8 mouse cellular contexts compared by ENCODE assay signal in genomic region chr4:155943534-155944249, GRCm38 (mm10). TPM values are rescaled to one million over a fixed set of nuclear protein-coding genes. Genes with fewer than 3 reads are reported as not detected.
A peak's percentile ranks its signal among the peaks of the same experiment; 100 is the strongest.
DNase-seq lines count a peak whose midpoint lies in the region; ATAC-seq and TF ChIP-seq lines count a peak whose summit lies in the region.

Gene Ube2j2, plus strand, starts transcription at chr4:155943831.

- ATAC-seq in kidney, embryonic 14.5 days (ENCODE audit: low FRiP score, low TSS enrichment) = peak; percentile 99
- ATAC-seq in limb, embryonic 15.5 days (ENCODE audit: insufficient number of reproducible peaks, low FRiP score, low TSS enrichment, low read depth) = peak; percentile 93

- peaks cover 24% of the 10 kb centered on the region; the same call in 1 of the 2 replicates for H3K36me3 ChIP-seq in kidney, embryonic 14.5 days (ENCODE audit: control insufficient read depth, insufficient read depth, low read length)
- peaks cover 20% of the 10 kb centered on the region for H3K36me3 ChIP-seq in limb, embryonic 15.5 days

- no peaks in the 10 kb centered on the region for H3K9me3 ChIP-seq in kidney, embryonic 14.5 days (ENCODE audit: control insufficient read depth, low read length)
- no peaks in the 10 kb centered on the region for H3K9me3 ChIP-seq in limb, embryonic 15.5 days

- TF ChIP-seq POLR2A in bone marrow macrophage, adult 2 months (IDR thresholded peaks at IDR 0.05; ENCODE audit: borderline replicate concordance, low read depth, low read length) = no peak
- peak; percentile 92 for TF ChIP-seq POLR2A in embryonic fibroblast, embryonic 13.5 days (IDR thresholded peaks at IDR 0.05; ENCODE audit: low read depth, low read length)

- peak; percentile 96 for DNase-seq in A20 (ENCODE audit: low read depth, low spot score)
- peak; percentile 96 to 98 for DNase-seq in heart, adult 9 months (ENCODE audit: low spot score in 2 of 2)
- peak; percentile 84 to 91 for DNase-seq in monocyte, adult 2 months (ENCODE audit: low read depth in 1 of 2, low spot score in 2 of 2)
- DNase-seq in spleen, postnatal 36 days (ENCODE audit: low spot score in 2 of 2) = peak; percentile 90 to 91

- H3K4me2 ChIP-seq in kidney, embryonic 14.5 days (replicated peaks; ENCODE audit: low read depth, low read length) = peak within 1 kb of the TSS; percentile 87
- peak within 1 kb of the TSS; percentile 90 for H3K4me2 ChIP-seq in limb, embryonic 15.5 days

- no peak for TF ChIP-seq CTCF in bone marrow macrophage, adult 2 months (IDR thresholded peaks at IDR 0.05; ENCODE audit: low read depth, low read length)
- TF ChIP-seq CTCF in embryonic fibroblast, embryonic 13.5 days (IDR thresholded peaks at IDR 0.05; ENCODE audit: borderline replicate concordance, insufficient read depth, low read length) = no peak

- H3K9ac ChIP-seq in kidney, embryonic 14.5 days (ENCODE audit: low read depth, low read length) = peak within 1 kb of the TSS; percentile 95
- H3K9ac ChIP-seq in limb, embryonic 15.5 days = peak within 1 kb of the TSS; percentile 91

- peaks cover 20% of the 10 kb centered on the region for H3K4me1 ChIP-seq in bone marrow macrophage, adult 2 months (ENCODE audit: control insufficient read depth, insufficient read depth, low read length)
- peaks cover 4% of the 10 kb centered on the region; the same call in 1 of the 2 replicates for H3K4me1 ChIP-seq in embryonic fibroblast, embryonic 13.5 days (ENCODE audit: control insufficient read depth, insufficient read depth, low read length)
- H3K4me1 ChIP-seq in kidney, embryonic 14.5 days (ENCODE audit: control insufficient read depth, insufficient read depth, low read length) = peaks cover 12% of the 10 kb centered on the region
- H3K4me1 ChIP-seq in limb, embryonic 15.5 days = peaks cover 22% of the 10 kb centered on the region

- peak within 1 kb of the TSS; percentile 92 for H3K4me3 ChIP-seq in bone marrow macrophage, adult 2 months (ENCODE audit: insufficient read depth, low read length)
- peak within 1 kb of the TSS; percentile 84 for H3K4me3 ChIP-seq in embryonic fibroblast, embryonic 13.5 days (ENCODE audit: insufficient read depth, low read length)
- H3K4me3 ChIP-seq in kidney, embryonic 14.5 days (ENCODE audit: low read length) = peak within 1 kb of the TSS; percentile 99
- H3K4me3 ChIP-seq in limb, embryonic 15.5 days = peak within 1 kb of the TSS; percentile 98

- no peaks in the 10 kb centered on the region for H3K27me3 ChIP-seq in kidney, embryonic 14.5 days (ENCODE audit: control insufficient read depth, insufficient read depth, low read length)
- no peaks in the 10 kb centered on the region for H3K27me3 ChIP-seq in limb, embryonic 15.5 days

- peak within 1 kb of the TSS; percentile 72 for H3K27ac ChIP-seq in bone marrow macrophage, adult 2 months (ENCODE audit: insufficient read depth, low read depth, low read length)
- H3K27ac ChIP-seq in embryonic fibroblast, embryonic 13.5 days (ENCODE audit: insufficient read depth, low read length) = peak within 1 kb of the TSS; percentile 88
- peak within 1 kb of the TSS; percentile 57; the same call in 1 of the 2 replicates for H3K27ac ChIP-seq in kidney, embryonic 14.5 days (ENCODE audit: low read depth, low read length)
- peak within 1 kb of the TSS; percentile 93 for H3K27ac ChIP-seq in limb, embryonic 15.5 days

- under 1% methylated on average over 80 of the region's 85 CpGs for WGBS in kidney, embryonic 14.5 days
- WGBS in limb, embryonic 15.5 days = under 1% methylated on average over 74 of the region's 85 CpGs

RNA-seq across cellular contexts. Expression of gene Ube2j2, which starts in this region (rescaled TPM):
- polyA plus RNA-seq in bone marrow macrophage, adult 2 months (2012; ENCODE audit: insufficient read depth, insufficient read length, missing spikeins) = 78.3 and 85.9 TPM in 2 replicates
- 82.9 and 96.0 TPM in 2 replicates for polyA plus RNA-seq in embryonic fibroblast, embryonic 13.5 days (2011; ENCODE audit: insufficient read length, low read depth, missing spikeins)
- 121 and 127 TPM in 2 replicates for polyA plus RNA-seq in kidney, embryonic 14.5 days (2014; fragmentation: Nextera tagmentation; extraction: Ambion mirVana)
- polyA plus RNA-seq in limb, embryonic 15.5 days (2015; fragmentation: Nextera tagmentation; extraction: Ambion mirVana) = 87.9 and 99.7 TPM in 2 replicates

Comparison
In these comparisons a context has a peak if more than half of its experiments do, and no peak if none do; other contexts are left out.
1. Peak in every context shown above with its lines: DNase-seq, ATAC-seq, H3K4me3 ChIP-seq and H3K27ac ChIP-seq.